Mouse (Mus musculus) liver, adult 2 months (tissue): Measurements from ENCODE around the gene Defb21.

Experiments used
- CTCF ChIP-seq: fragments of 200-500 bp; IDR thresholded peaks from 2 replicates; pipeline ENCODE4 v1.5.1; 2011; ENCODE audit warnings: low read depth, low read length, control low read depth
- POLR2A ChIP-seq: fragments of 200-500 bp; IDR thresholded peaks from 2 replicates; pipeline ENCODE4 v1.6.1; 2011; ENCODE audit warnings: low read length, control low read depth; ENCODE audit not compliant: insufficient read depth; ENCODE audit errors: extremely low read depth

- TF ChIP-seq CTCF (no peak), POLR2A (no peak)
Measured at GRCm38 (mm10) chr2:152612193-152612592, 39.6 kb downstream of the Defb21 start.
